Mouse (Mus musculus): ENCODE results near the gene Ciita.

GRCm38 (mm10) chr16:10501865-10502264 is 22.0 kb downstream of the Ciita start:
- no peak for TF ChIP-seq CTCF (IDR thresholded peaks at IDR 0.05; ENCODE audit: control insufficient read depth, insufficient read depth, insufficient replicate concordance, low read depth, low read length)
- TF ChIP-seq POLR2A (IDR thresholded peaks at IDR 0.05; ENCODE audit: control insufficient read depth, low read depth, low read length), result no peak
